Mouse (Mus musculus): ENCODE data around the gene Irgq.
"Not testable (repeated sequence)": the region's sequence is repeated elsewhere in the genome, so short reads cannot be mapped to it uniquely, and the experiment has no call there.

The Irgq gene

DNA sequence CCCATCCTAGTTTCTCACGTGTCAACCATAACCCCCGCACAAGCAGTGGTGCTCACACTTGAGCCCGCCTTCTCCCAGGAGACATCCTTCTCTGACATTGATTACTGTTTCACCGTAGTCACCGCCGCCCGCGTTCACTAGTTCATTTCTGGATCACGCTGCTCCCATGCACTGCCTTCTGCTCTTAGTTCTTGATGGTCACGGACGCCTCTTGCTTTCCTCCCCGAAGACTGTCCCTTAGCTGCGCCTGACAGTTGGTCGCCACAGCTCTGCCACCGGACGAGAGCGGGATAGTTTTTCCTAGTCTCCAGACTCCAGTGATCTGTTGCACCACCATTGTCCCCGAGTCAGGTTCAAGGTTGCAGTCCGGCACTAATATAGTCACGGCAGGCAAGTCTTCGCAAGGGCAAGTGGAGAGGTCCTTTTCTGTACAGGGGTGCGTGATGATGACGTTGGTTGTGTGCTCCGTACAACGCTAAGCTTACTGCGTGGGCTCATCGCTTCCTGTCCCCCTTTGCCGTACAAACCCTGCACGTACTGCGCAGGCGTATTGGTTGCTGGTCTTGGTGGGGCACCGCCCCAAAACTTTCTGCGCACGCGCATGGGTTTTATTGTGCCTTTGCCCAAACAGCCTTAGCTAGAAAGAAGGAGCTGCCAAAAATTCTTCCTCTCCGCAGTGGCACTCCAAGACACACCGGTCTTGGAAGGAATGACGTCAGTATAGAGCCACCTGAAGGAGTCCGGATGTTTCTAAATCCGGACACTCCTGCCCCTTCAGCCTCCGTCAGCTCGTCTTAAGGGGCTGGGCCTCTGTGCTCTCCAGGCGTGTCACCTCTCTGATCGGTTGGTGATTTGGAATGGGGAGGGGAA lies at the start of gene Irgq:
Gene Irgq, plus strand, starts transcription at position 628 of the 870 bp plus-strand sequence.
- in situ Hi-C loops (cut with MboI, MseI): loop anchor here (5.0 kb wide), 1 partner anchor 82 kb away; the partner anchor contains the start of gene Phldb3

DNA sequence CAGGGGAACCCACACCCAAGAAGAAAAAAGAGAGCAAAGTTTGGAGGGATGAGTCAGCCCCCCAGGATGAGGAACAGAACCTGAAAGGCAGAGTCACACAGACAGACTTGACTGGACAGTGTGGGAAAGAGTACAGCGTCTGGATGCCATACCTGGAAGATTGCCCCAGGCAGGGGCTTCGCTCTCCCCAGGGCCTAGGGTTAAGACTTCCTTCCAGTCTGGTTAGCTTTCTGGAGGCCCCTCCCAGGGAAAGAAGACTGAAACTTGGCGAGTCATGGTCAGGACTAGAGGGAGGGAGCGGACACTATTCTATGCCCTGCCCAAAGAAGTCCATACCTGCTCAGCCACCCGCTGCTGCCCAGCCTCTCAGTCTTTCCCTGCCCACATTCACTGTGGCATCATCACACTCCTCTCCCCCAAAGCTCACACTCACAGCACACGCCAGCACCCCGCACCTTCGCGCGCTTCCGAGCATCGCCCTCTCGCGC lies 49.5 kb upstream of the Irgq start:
- in situ Hi-C loops (cut with MboI, MseI): no loop called here

- in situ Hi-C loops (cut with MboI, MseI): no loop called here
Observed at GRCm38 (mm10) chr7:24481474-24482207, 48.8 kb upstream of the Irgq start, which contains the start of gene Cadm4. Cadm4 (plus strand) TSS chr7:24482023.

DNA sequence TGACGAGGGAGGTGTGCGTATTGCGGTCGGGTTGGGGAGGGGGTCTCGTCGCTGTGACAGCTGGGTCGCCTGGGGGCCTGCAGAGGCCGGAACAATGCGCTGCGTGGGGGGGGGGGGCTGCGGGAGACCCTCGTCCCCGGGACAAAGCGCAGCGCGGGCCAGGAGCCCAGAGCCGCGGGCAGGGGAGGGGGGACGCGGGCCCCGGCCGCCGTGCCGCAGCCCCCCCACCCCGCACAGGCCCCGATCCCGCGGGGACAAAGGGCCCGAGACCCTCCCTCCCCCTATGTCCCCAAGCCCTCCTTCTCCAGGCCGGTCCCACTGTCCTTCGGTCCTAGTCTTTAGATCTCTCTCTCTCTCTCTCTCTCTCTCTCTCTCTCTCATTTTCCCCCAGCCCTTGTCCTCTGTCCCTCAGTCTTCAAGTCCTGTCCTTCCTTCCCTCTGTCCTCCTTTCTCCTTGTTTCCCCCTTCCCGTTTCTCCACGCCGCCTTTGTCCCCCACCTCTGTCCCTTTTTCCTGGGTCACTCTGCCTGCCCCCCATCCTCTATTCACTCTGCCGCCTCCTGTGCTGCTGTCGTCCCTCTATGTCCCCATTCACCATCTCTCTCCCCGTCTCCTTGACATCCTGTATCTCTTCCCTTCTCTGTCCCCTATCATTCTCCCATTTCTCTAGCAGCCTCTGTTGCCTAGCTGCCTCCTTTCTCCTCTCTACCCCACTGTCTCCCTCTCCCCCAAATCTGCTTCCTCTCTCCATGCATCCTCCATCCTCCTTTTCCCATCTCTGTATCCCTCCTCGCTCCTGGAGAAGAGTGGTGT lies 48.1 kb upstream of the Irgq start:
- in situ Hi-C loops (cut with MboI, MseI): no loop called here

DNA sequence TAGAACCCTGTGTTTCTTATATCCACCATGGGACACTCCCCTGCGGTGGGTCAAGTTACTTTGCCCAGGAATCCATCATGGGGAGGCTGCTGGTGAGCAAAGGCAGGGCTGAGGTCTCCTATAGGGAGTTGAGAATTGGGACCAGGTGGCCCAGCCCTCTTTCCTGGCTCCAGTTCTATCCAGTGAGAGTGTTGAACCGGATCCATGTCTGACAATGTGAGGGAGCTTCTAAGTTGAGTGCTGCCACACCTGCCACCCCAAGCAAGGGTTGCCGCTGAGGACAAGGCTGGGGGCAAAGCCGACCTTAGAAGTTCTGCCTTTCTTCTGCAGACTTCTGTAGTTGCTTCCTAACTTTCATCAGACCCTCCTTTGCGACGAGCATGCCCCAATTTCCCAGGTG lies 47.2 kb upstream of the Irgq start:
- in situ Hi-C loops (cut with MboI, MseI): not testable (repeated sequence)

DNA sequence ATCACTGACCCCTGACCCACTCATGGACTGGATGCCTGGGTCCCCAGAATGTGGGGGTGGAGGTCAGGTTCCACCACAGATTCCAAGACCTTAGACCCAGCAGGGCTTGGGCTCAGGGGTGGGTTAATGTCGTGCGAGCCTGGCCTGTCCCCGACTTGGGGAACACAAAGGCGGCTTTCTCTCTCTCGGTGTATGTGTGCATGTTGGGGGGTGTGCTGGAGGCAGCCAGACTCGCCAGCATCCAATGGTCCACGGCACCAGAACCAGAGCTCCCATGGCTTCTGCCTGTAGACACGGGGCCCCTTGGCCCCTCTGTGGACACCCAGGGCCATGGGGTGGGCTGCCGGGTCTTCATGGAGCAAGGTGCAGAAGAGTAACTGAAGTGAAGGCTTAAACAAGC lies 45.0 kb upstream of the Irgq start:
- in situ Hi-C loops (cut with MboI, MseI): no loop called here

GRCm38 (mm10) chr7:24486654-24487130 lies 43.8 kb upstream of the Irgq start:
- in situ Hi-C loops (cut with MboI, MseI): no loop called here

DNA sequence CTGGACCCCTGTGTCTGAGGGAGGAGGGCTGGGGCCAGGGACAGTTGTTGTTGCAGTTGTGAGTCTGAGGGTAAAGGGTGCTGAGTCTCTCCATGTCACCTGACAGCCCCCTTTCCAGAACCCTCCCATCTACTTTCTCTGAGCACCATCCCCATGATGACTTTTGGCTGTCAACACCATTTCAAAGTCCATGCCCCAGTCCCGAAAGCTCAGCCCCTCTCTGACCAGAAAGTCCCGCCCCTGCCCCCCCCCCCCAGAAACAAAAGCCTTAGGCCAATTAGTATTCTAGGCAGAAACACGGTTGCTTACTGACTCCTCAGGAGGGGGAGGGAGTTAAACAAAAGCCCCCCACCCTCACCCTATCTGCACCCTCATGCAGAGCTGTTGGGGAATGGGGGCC lies 43.1 kb upstream of the Irgq start:
- in situ Hi-C loops (cut with MboI, MseI): no loop called here

DNA sequence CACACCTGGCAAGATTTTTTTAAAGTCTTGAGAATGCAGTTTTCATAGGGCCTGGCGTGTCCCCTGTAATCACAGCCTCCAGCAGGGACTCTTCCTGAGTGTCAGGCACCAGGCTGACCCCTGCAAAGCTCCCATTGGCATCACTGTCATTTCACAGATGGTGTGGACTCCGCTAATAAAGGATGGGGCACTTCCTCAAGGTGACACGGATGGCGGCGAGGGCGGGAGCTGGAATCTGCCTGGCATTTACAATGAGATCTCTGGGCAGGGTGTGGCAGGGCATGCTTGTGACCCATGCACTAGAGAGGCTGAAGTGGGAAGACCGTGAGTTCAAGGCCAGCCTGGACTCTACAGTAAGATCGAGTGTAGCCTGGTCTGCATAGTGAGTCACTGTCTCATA lies 42.2 kb upstream of the Irgq start:
- in situ Hi-C loops (cut with MboI, MseI): no loop called here

GRCm38 (mm10) chr7:24499856-24500577 lies 30.5 kb upstream of the Irgq start:
- in situ Hi-C loops (cut with MboI, MseI): no loop called here

GRCm38 (mm10) chr7:24500929-24501328 lies 29.6 kb upstream of the Irgq start:
- in situ Hi-C loops (cut with MboI, MseI): no loop called here

DNA sequence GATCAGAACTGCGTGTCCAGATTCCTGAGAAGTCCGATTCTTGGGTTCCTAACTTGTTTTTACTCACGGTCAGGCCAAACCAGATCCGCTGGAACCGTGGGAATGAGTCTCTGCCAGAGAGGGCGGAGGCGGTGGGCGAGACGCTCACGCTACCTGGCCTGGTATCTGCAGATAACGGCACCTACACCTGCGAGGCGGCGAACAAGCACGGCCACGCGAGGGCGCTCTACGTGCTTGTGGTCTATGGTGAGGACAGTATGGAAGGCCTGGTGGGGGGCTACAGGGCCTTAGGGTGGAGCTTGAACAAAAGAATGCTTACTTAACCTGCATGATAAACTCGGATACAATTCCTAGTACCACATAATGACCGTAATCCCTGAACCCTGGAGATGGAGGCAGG lies 29.0 kb upstream of the Irgq start:
- in situ Hi-C loops (cut with MboI, MseI): no loop called here

GRCm38 (mm10) chr7:24504004-24504403 lies 26.5 kb upstream of the Irgq start:
- in situ Hi-C loops (cut with MboI, MseI): no loop called here

- in situ Hi-C loops (cut with MboI, MseI): no loop called here
Observed at GRCm38 (mm10) chr7:24504868-24505267, 25.6 kb upstream of the Irgq start.

GRCm38 (mm10) chr7:24505447-24506064 lies 24.9 kb upstream of the Irgq start:
- in situ Hi-C loops (cut with MboI, MseI): no loop called here

DNA sequence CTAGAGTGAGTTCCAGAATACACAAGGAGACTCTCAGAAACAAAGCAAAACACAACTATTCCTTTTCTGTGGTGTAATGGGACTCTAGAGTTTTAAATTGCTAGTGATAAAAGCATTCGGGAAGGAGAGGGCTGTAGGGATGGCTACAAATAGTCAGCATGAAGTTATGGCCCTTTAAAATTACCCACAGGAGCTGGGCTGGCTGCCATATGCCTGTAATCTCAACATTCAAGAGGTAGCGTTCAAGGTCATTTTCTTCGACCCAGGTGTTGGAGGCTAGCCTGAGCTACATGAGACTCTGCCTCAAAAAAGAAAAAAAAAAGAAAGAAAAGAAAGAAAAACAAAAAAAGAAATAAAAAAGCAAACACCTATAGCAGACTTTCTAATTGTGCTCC lies 24.4 kb upstream of the Irgq start:
- in situ Hi-C loops (cut with MboI, MseI): no loop called here

DNA sequence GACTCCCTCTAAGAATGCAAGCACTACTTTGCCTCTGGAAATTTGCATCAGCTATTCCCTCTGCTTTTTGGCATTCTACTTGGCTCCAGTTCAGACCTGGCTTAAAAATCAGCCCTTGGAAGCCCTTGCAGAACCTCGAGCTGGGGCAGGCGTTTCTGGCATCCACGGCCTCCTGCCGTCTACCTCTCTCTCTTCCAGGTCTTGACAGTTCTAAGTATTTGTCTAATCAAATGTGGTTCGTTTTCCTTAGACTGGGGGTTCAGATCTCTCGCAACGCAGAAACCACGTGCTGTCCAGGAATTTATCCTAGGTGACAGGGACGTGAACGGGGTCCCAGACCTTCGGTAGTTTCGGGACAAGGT lies 24.0 kb upstream of the Irgq start:
- in situ Hi-C loops (cut with MboI, MseI): no loop called here

- in situ Hi-C loops (cut with MboI, MseI): no loop called here
Observed at GRCm38 (mm10) chr7:24506838-24507725, 23.4 kb upstream of the Irgq start, which contains the start of gene Zfp428. Zfp428 (plus strand) TSS chr7:24507006.

- in situ Hi-C loops (cut with MboI, MseI): no loop called here
Observed at GRCm38 (mm10) chr7:24507726-24508114, 22.8 kb upstream of the Irgq start.

DNA sequence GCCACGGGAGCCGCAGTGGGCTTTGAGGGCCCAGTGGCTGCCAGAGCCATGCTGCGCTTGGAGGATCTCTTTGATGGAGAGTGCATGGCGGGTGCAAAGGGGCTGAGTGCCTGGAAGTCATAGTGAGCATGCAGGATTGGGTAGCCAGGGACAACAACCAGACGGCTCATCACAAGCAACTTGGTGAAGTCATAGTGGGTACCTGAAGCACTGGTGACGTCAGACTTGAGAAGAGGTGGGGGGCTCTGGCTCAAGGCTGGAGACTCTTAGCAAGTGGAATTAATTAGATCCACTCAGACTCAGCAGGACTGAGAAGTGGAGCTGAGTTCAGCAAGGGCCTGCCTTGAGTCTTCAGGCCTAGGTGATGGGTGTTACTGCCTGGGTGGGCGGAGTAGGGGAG lies 18.1 kb upstream of the Irgq start, which contains the start of gene AC161166.1:
Gene AC161166.1, minus strand, starts transcription at position 101 of the 400 bp plus-strand sequence.
- in situ Hi-C loops (cut with MboI, MseI): no loop called here

Data from T-helper 2 cell (primary cell).